ENCODE assay signal across 33 mouse cellular contexts in the genomic region with DNA sequence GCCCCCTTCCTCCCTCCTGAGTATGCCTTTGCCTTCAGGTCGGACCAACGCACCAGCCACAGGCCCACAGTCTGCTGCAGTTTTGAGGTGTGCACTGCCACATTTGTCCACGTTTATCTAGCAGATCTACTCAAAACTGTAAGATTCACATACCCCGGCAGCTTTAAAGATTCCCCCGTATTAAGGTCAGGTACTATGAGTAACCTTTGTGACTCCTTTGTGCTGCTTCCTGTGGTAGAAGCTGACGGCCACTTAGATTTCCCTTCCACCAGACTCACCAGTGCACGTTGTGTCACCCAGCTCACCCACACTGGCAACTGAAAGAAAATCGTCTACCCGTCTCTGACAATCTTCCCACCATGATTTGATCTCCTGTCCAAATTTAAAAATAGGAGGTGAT. TPM values are rescaled to one million over a fixed set of nuclear protein-coding genes. Genes with fewer than 3 reads are reported as not detected.
DNase-seq lines count a peak whose midpoint lies in the region; ATAC-seq lines count a peak whose summit lies in the region.
"Had no signal": no experiment of that assay in that cellular context is flagged by ENCODE, and none has a peak within 500 bp of the region (broad histone marks: within the 10 kb centered on the region; RNA-seq: fewer than 3 reads in every experiment).

No protein-coding gene starts in this region.

- no peak overlapping the region for H3K9ac ChIP-seq in hindbrain, embryonic 12.5 days
- H3K9ac ChIP-seq: hindbrain, embryonic 14.5 days; kidney, embryonic 15.5 days; liver, embryonic 13.5 days; neural tube, embryonic 13.5 days; stomach, embryonic 15.5 days had no signal

- no peak overlapping the region for H3K4me2 ChIP-seq in hindbrain, embryonic 12.5 days (replicated peaks)
- H3K4me2 ChIP-seq: hindbrain, embryonic 14.5 days; kidney, embryonic 15.5 days; liver, embryonic 13.5 days; neural tube, embryonic 13.5 days; stomach, embryonic 15.5 days had no signal

- peak; percentile 26 for DNase-seq in thymus, postnatal 25 days
- no peak for DNase-seq in thymus, postnatal 10 days (ENCODE audit: low spot score in 2 of 2)
- no peak for DNase-seq in layer of hippocampus, adult 9-10 months (ENCODE audit: low spot score)
- DNase-seq: adrenal gland, postnatal 25 days; cerebellum, adult 18-20 months; cerebellum, postnatal 14 days; heart, postnatal 4 days; kidney, adult 18-20 months; kidney, postnatal 25 days; left cerebral cortex, postnatal 4 days; liver, embryonic 13.5 days; lung, adult 18-20 months; lung, postnatal 4 days; thymus, postnatal 36 days had no signal

- H3K9me3 ChIP-seq in hindbrain, embryonic 12.5 days (replicated peaks): no peaks in the 10 kb centered on the region
- H3K9me3 ChIP-seq: heart, embryonic 10.5 days; kidney, embryonic 15.5 days; liver, embryonic 13.5 days; neural tube, embryonic 13.5 days; stomach, embryonic 15.5 days had no signal

- H3K27ac ChIP-seq in hindbrain, embryonic 12.5 days: no peak overlapping the region
- H3K27ac ChIP-seq: heart, embryonic 10.5 days; hindbrain, embryonic 14.5 days; kidney, embryonic 15.5 days; liver, embryonic 13.5 days; neural tube, embryonic 13.5 days; stomach, embryonic 15.5 days had no signal

- no peaks in the 10 kb centered on the region for H3K27me3 ChIP-seq in hindbrain, embryonic 12.5 days
- H3K27me3 ChIP-seq: kidney, embryonic 15.5 days; liver, embryonic 13.5 days; neural tube, embryonic 13.5 days; stomach, embryonic 15.5 days had no signal

- H3K36me3 ChIP-seq in hindbrain, embryonic 12.5 days: no peaks in the 10 kb centered on the region
- H3K36me3 ChIP-seq: heart, embryonic 10.5 days; kidney, embryonic 15.5 days; liver, embryonic 13.5 days; neural tube, embryonic 13.5 days; stomach, embryonic 15.5 days had no signal

- no peaks in the 10 kb centered on the region for H3K4me1 ChIP-seq in hindbrain, embryonic 12.5 days
- H3K4me1 ChIP-seq: heart, embryonic 10.5 days; kidney, embryonic 15.5 days; neural tube, embryonic 13.5 days; stomach, embryonic 15.5 days had no signal

- 88% methylated on average over 9 of the region's 9 CpGs for WGBS in hindbrain, embryonic 12.5 days

- no peak overlapping the region for H3K4me3 ChIP-seq in hindbrain, embryonic 12.5 days
- H3K4me3 ChIP-seq: erythroblast, embryonic 14.5 days; heart, embryonic 10.5 days; kidney, embryonic 15.5 days; liver, embryonic 13.5 days; neural tube, embryonic 13.5 days; stomach, embryonic 15.5 days had no signal

- peak; percentile 8 for ATAC-seq in activated CD4-positive, CD25-positive, alpha-beta regulatory T cell, adult 4 months
- peak; percentile 16; the same call in 1 of the 2 replicates for ATAC-seq in megakaryocyte, adult 5-6 weeks (ENCODE audit: poor library complexity, severe bottlenecking)
- ATAC-seq in hindbrain, embryonic 12.5 days (ENCODE audit: low FRiP score): no peak
- ATAC-seq: forebrain, embryonic 16.5 days; lung, postnatal 0 days; midbrain, embryonic 16.5 days had no signal

RNA-seq across cellular contexts. Expression of gene Sell, which starts 11.3 kb away (rescaled TPM):
- polyA plus RNA-seq in activated CD4-positive, CD25-positive, alpha-beta regulatory T cell, adult 4 months (2017; shearing (Covaris generic)): 100 to 1,000 TPM; 486 to 518 TPM
- total RNA-seq in megakaryocyte, adult 5-6 weeks (2015): 838 and 904 TPM in 2 replicates
- 641 and 646 TPM in 2 replicates for total RNA-seq in megakaryocyte, adult 5-6 weeks (2017)
- 0.30 TPM in 1 of 2 replicates, not detected in the other for polyA plus RNA-seq in hindbrain, embryonic 12.5 days (2016; fragmentation: Nextera tagmentation; extraction: Ambion mirVana)
- total RNA-seq: layer of hippocampus, adult 18-20 months; layer of hippocampus, postnatal 25 days had no signal
- polyA plus RNA-seq: erythroblast, embryonic 14.5 days; forebrain, embryonic 11.5 days; heart, embryonic 10.5 days; hindbrain, embryonic 14.5 days; midbrain, embryonic 16.5 days had no signal

RNA-seq across cellular contexts. Expression of gene Sele, which starts 25.1 kb away (rescaled TPM):
- not detected for polyA plus RNA-seq in activated CD4-positive, CD25-positive, alpha-beta regulatory T cell, adult 4 months (2017; shearing (Covaris generic))
- 0.07 and 0.18 TPM in 2 replicates for total RNA-seq in megakaryocyte, adult 5-6 weeks (2015)
- total RNA-seq in megakaryocyte, adult 5-6 weeks (2017): 0.20 TPM in 1 of 2 replicates, not detected in the other
- not detected in 2 replicates for polyA plus RNA-seq in hindbrain, embryonic 12.5 days (2016; fragmentation: Nextera tagmentation; extraction: Ambion mirVana)
- total RNA-seq: gastrocnemius, adult 8-10 months; layer of hippocampus, adult 18-20 months; layer of hippocampus, postnatal 25 days; left cerebral cortex, postnatal 4 days had no signal
- polyA plus RNA-seq: cortical plate, adult 2 months; erythroblast, embryonic 14.5 days; forebrain, embryonic 11.5 days; forebrain, embryonic 16.5 days; heart, embryonic 10.5 days; hindbrain, embryonic 14.5 days; intestine, embryonic 14.5 days; liver, embryonic 13.5 days; lung, postnatal 0 days; midbrain, embryonic 16.5 days; neural tube, embryonic 13.5 days; stomach, embryonic 15.5 days had no signal

RNA-seq across cellular contexts. Expression of gene Selp, which starts 42.0 kb away (rescaled TPM):
- 1 to 10 TPM; 1.9 to 4.3 TPM for polyA plus RNA-seq in activated CD4-positive, CD25-positive, alpha-beta regulatory T cell, adult 4 months (2017; shearing (Covaris generic))
- total RNA-seq in megakaryocyte, adult 5-6 weeks (2015): 1.4 and 2.0 TPM in 2 replicates
- total RNA-seq in megakaryocyte, adult 5-6 weeks (2017): 1.3 and 2.0 TPM in 2 replicates
- polyA plus RNA-seq in hindbrain, embryonic 12.5 days (2016; fragmentation: Nextera tagmentation; extraction: Ambion mirVana): 0.12 TPM in 1 of 2 replicates, not detected in the other
- total RNA-seq: layer of hippocampus, adult 18-20 months; layer of hippocampus, postnatal 25 days had no signal
- polyA plus RNA-seq: brain, embryonic 14.5 days; forebrain, embryonic 11.5 days; forebrain, embryonic 16.5 days; hindbrain, embryonic 14.5 days; midbrain, embryonic 16.5 days; neural tube, embryonic 13.5 days had no signal

Comparison
In these comparisons a context has a peak if more than half of its experiments do, and no peak if none do; other contexts are left out.
1. RNA of gene Sell, which starts 11.3 kb away (polyA plus RNA-seq): 486 to 518 TPM in activated CD4-positive, CD25-positive, alpha-beta regulatory T cell, adult 4 months; 0.30 TPM in hindbrain, embryonic 12.5 days; every median in the first group is over 100 times any median in the second.